Mouse (Mus musculus): Measurements from ENCODE around the gene Kdm4b. TPM values are rescaled to one million over a fixed set of nuclear protein-coding genes. Genes with fewer than 3 reads are reported as not detected.

Gene Kdm4b
- polyA plus RNA-seq, 1 experiment from 2014 or later = 53.5 TPM

DNA sequence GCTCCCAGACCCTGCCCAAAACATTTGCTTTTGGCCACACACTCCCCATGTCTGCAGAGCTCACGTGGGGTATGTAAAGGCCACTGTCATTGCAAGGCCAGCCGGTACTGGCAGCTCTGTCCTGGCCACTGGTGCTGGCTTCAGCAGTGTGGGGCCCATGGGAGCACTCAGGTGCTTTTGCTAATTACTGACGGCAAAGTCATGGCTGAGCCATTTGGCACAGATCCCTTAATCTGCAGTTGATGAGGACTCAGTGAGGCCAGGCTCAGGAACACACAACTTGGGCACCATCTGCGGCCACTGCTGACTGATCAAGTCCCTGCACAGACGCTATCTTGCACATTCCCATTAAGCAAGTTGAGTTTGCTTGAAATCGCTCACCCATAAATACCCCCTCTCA lies 59.0 kb downstream of the Kdm4b start:
- Histone ChIP-seq H3K4me2 (ENCODE audit: low read length) (no peak overlapping the region), H3K9ac (ENCODE audit: low read depth, low read length) (no peak overlapping the region), H3K36me3 (ENCODE audit: control insufficient read depth, insufficient read depth, low read length) (peaks cover 29% of the 10 kb centered on the region), H3K9me3 (ENCODE audit: control insufficient read depth, low read length) (no peaks in the 10 kb centered on the region), H3K4me3 (ENCODE audit: low read length) (no peak overlapping the region), H3K27ac (ENCODE audit: low read depth, low read length) (no peak overlapping the region), H3K4me1 (ENCODE audit: control insufficient read depth, insufficient read depth, low read depth, low read length) (peaks cover 19% of the 10 kb centered on the region), H3K27me3 (replicated peaks; ENCODE audit: control insufficient read depth, insufficient read depth, low read length) (no peaks in the 10 kb centered on the region)
- 46% methylated on average over 6 of the region's 6 CpGs for WGBS
- peak; percentile 24; the same call in 1 of the 2 replicates for ATAC-seq

DNA sequence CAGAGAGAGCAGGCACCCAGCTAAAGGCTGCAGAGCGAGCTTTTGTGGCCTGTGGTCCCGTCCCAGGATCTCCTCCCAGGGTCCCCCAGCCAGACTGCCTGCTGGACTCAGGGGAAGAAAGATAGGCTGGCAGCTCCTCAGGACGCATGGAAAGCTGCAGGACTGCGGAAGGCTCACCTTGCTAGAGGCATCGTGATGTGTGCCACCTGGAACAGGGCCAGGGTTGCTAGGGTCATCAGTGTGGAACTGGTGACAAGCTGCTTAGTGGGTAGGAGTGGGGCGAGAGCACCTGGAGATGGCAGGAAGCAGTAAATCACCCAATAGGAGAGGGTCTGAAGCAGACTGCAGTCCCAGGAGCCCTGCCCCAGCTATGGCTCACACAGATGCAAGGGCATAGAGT lies 61.8 kb downstream of the Kdm4b start:
- Histone ChIP-seq H3K27ac (ENCODE audit: low read depth, low read length) (no peak overlapping the region), H3K9me3 (ENCODE audit: control insufficient read depth, low read length) (no peaks in the 10 kb centered on the region), H3K36me3 (ENCODE audit: control insufficient read depth, insufficient read depth, low read length) (peaks cover 32% of the 10 kb centered on the region), H3K27me3 (replicated peaks; ENCODE audit: control insufficient read depth, insufficient read depth, low read length) (no peaks in the 10 kb centered on the region), H3K4me3 (ENCODE audit: low read length) (no peak overlapping the region), H3K9ac (ENCODE audit: low read depth, low read length) (no peak overlapping the region), H3K4me2 (ENCODE audit: low read length) (no peak overlapping the region), H3K4me1 (ENCODE audit: control insufficient read depth, insufficient read depth, low read depth, low read length) (no peaks in the 10 kb centered on the region; the same call in 1 of the 2 replicates)
- no peak for ATAC-seq
- 73% methylated on average over 6 of the region's 6 CpGs for WGBS

DNA sequence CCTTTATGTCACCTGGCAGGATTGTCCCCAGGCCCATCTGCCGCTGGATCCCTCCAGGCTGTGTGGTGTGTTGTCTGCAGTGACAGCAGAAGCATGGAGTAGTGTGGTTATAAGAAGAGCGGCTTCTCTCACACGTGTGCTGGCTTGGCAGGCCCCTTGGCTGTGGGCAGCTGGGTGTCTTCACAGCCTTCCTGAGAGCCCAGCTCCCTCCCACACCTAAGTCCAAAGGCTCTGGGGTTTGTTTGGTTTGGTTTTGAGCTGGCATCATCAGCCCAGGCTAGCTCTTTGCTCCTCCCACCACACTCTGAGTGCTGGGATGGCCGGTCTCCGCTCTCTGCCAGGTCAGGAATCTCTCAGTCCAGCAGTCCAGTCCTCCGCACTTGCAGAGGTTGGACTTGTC lies 67.4 kb downstream of the Kdm4b start:
- H3K4me1 ChIP-seq (ENCODE audit: control insufficient read depth, insufficient read depth, low read depth, low read length) = no peaks in the 10 kb centered on the region
- no peak for ATAC-seq
- H3K4me2 ChIP-seq (ENCODE audit: low read length) = no peak overlapping the region
- H3K36me3 ChIP-seq (ENCODE audit: control insufficient read depth, insufficient read depth, low read length) = peaks cover 51% of the 10 kb centered on the region
- H3K27ac ChIP-seq (ENCODE audit: low read depth, low read length) = no peak overlapping the region
- no peaks in the 10 kb centered on the region for H3K9me3 ChIP-seq (ENCODE audit: control insufficient read depth, low read length)
- no peak overlapping the region for H3K4me3 ChIP-seq (ENCODE audit: low read length)
- H3K27me3 ChIP-seq (replicated peaks; ENCODE audit: control insufficient read depth, insufficient read depth, low read length) = no peaks in the 10 kb centered on the region
- H3K9ac ChIP-seq (ENCODE audit: low read depth, low read length) = no peak overlapping the region
- WGBS = 95% methylated on average over 6 of the region's 6 CpGs

DNA sequence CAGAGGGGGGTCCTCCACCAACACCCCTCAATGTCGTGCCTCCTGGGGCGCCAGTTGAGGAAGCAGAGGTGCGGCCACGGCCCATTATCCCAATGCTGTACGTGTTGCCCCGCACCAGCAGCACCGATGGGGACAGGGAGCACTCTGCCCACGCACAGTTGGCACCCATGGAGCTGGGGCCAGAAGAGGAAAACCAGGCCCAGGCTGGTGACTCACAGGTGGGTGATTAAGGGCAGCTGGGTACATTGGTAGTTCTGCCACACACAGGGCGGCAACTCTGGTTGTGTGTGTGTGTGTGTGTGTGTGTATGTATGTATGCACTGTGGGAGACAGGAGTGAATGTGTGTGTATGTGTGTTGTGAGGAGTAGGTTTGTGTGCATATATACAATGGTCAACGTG lies 68.0 kb downstream of the Kdm4b start:
- WGBS = 94% methylated on average over 10 of the region's 10 CpGs
- Histone ChIP-seq H3K4me3 (ENCODE audit: low read length) (no peak overlapping the region), H3K27ac (ENCODE audit: low read depth, low read length) (no peak overlapping the region), H3K9me3 (ENCODE audit: control insufficient read depth, low read length) (no peaks in the 10 kb centered on the region), H3K9ac (ENCODE audit: low read depth, low read length) (no peak overlapping the region), H3K4me1 (ENCODE audit: control insufficient read depth, insufficient read depth, low read depth, low read length) (no peaks in the 10 kb centered on the region), H3K4me2 (ENCODE audit: low read length) (no peak overlapping the region), H3K36me3 (ENCODE audit: control insufficient read depth, insufficient read depth, low read length) (peaks cover 46% of the 10 kb centered on the region), H3K27me3 (replicated peaks; ENCODE audit: control insufficient read depth, insufficient read depth, low read length) (no peaks in the 10 kb centered on the region)
- ATAC-seq = no peak

DNA sequence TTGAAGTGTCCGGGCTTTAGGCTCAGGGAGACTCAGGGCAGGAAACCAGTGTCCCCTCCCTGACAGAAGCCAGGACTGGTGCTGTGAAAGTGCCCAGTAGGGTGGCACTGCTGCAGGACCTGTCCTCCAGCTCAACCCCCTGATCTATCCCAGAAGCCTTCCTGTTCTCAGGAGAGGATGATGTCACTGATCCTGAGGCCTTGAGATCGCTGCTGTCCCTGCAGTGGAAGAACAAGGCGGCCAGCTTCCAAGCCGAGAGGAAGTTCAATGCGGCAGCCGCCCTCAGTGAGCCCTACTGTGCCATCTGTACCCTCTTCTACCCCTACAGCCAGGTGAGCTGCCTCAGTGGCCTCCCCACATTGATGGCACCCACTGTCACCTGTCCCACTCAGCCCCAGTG lies 70.2 kb downstream of the Kdm4b start:
- 90% methylated on average over 6 of the region's 6 CpGs for WGBS
- no peak for ATAC-seq
- Histone ChIP-seq H3K4me2 (ENCODE audit: low read length) (no peak overlapping the region), H3K4me1 (ENCODE audit: control insufficient read depth, insufficient read depth, low read depth, low read length) (peaks cover 3% of the 10 kb centered on the region; the same call in 1 of the 2 replicates), H3K4me3 (ENCODE audit: low read length) (no peak overlapping the region), H3K9ac (ENCODE audit: low read depth, low read length) (no peak overlapping the region), H3K27me3 (replicated peaks; ENCODE audit: control insufficient read depth, insufficient read depth, low read length) (no peaks in the 10 kb centered on the region), H3K9me3 (ENCODE audit: control insufficient read depth, low read length) (no peaks in the 10 kb centered on the region), H3K36me3 (ENCODE audit: control insufficient read depth, insufficient read depth, low read length) (peaks cover 58% of the 10 kb centered on the region), H3K27ac (ENCODE audit: low read depth, low read length) (no peak overlapping the region)

DNA sequence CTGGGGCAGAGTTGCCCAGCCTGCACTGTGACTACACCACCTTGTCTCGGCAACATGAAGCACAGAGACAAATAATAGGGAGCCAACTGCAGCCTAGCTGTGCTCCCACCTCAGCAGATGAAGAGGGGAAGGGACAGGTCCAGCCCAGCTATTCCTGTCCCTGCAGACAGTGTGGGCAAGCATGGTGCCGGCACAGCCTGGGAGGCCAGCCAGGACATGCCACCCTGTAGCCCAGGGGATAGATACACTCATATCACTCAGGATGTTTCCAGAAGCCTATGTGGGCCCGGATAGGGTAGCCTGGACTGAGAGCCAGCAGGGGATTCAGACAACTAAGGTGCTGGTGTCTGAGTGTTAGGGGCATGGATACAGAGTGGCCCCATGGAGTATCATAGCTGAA lies 74.4 kb downstream of the Kdm4b start:
- no peak overlapping the region for H3K4me2 ChIP-seq (ENCODE audit: low read length)
- peaks cover 3% of the 10 kb centered on the region; the same call in 1 of the 2 replicates for H3K4me1 ChIP-seq (ENCODE audit: control insufficient read depth, insufficient read depth, low read depth, low read length)
- peaks cover 62% of the 10 kb centered on the region for H3K36me3 ChIP-seq (ENCODE audit: control insufficient read depth, insufficient read depth, low read length)
- no peak overlapping the region for H3K27ac ChIP-seq (ENCODE audit: low read depth, low read length)
- WGBS = 90% methylated on average over 3 of the region's 3 CpGs
- H3K9ac ChIP-seq (ENCODE audit: low read depth, low read length) = no peak overlapping the region
- H3K9me3 ChIP-seq (ENCODE audit: control insufficient read depth, low read length) = no peaks in the 10 kb centered on the region
- H3K27me3 ChIP-seq (replicated peaks; ENCODE audit: control insufficient read depth, insufficient read depth, low read length) = no peaks in the 10 kb centered on the region
- no peak overlapping the region for H3K4me3 ChIP-seq (ENCODE audit: low read length)
- ATAC-seq = no peak

DNA sequence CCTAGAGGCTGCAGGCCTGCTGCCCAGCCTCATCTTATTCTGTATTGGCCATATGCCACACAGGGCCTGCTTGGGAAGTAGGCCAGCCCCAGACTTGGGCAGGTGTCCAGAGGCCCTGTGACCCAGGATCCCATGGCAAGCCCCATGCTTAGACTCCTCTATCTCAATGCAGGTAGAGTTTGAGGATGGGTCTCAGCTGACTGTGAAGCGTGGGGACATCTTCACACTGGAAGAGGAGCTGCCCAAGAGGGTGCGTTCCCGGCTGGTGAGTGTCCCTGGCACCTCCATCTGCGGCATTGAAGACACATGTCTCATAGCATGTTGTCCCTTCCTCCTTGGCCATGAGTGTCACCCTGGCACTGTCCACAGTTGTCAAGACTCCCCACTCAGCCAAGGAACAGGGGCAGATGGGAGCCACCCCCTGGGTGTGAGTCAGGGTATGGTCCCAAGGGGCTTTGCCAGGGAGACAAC lies 75.2 kb downstream of the Kdm4b start:
- Histone ChIP-seq H3K27me3 (replicated peaks; ENCODE audit: control insufficient read depth, insufficient read depth, low read length) (no peaks in the 10 kb centered on the region), H3K36me3 (ENCODE audit: control insufficient read depth, insufficient read depth, low read length) (peaks cover 57% of the 10 kb centered on the region), H3K9me3 (ENCODE audit: control insufficient read depth, low read length) (no peaks in the 10 kb centered on the region), H3K4me1 (ENCODE audit: control insufficient read depth, insufficient read depth, low read depth, low read length) (peaks cover 3% of the 10 kb centered on the region; the same call in 1 of the 2 replicates), H3K4me2 (ENCODE audit: low read length) (no peak overlapping the region), H3K9ac (ENCODE audit: low read depth, low read length) (no peak overlapping the region), H3K27ac (ENCODE audit: low read depth, low read length) (no peak overlapping the region), H3K4me3 (ENCODE audit: low read length) (no peak overlapping the region)
- WGBS = 98% methylated on average over 4 of the region's 4 CpGs
- no peak for ATAC-seq

DNA sequence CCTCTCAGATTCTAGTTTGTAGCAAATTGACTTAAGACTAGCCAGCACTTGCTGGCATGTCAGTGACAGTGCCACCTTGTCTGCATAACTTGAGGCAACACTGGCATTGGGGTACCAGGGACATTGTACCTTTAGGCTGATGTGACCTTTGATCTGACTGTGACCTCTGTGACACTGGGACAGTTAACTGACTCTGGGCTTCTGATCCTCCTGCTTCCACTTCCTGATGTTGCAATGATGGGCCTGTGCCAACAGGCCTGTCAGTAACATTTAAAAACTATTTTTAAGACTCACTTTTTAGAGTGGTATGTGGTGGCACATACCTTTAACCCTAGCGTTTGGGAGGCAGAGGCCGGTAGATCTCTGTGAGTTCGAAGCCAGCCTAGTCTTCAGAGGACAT lies 79.5 kb downstream of the Kdm4b start:
- ATAC-seq = no peak
- H3K27me3 ChIP-seq (replicated peaks; ENCODE audit: control insufficient read depth, insufficient read depth, low read length) = no peaks in the 10 kb centered on the region
- H3K36me3 ChIP-seq (ENCODE audit: control insufficient read depth, insufficient read depth, low read length) = peaks cover 27% of the 10 kb centered on the region
- no peak overlapping the region for H3K9ac ChIP-seq (ENCODE audit: low read depth, low read length)
- WGBS = 92% methylated on average over 3 of the region's 3 CpGs
- H3K4me3 ChIP-seq (ENCODE audit: low read length) = no peak overlapping the region
- H3K4me1 ChIP-seq (ENCODE audit: control insufficient read depth, insufficient read depth, low read depth, low read length) = peaks cover 32% of the 10 kb centered on the region
- 0 out of 2 replicates have a peak overlapping the region, but pooled peaks have one; percentile 10 for H3K27ac ChIP-seq (ENCODE audit: low read depth, low read length)
- H3K4me2 ChIP-seq (ENCODE audit: low read length) = no peak overlapping the region
- no peaks in the 10 kb centered on the region for H3K9me3 ChIP-seq (ENCODE audit: control insufficient read depth, low read length)

DNA sequence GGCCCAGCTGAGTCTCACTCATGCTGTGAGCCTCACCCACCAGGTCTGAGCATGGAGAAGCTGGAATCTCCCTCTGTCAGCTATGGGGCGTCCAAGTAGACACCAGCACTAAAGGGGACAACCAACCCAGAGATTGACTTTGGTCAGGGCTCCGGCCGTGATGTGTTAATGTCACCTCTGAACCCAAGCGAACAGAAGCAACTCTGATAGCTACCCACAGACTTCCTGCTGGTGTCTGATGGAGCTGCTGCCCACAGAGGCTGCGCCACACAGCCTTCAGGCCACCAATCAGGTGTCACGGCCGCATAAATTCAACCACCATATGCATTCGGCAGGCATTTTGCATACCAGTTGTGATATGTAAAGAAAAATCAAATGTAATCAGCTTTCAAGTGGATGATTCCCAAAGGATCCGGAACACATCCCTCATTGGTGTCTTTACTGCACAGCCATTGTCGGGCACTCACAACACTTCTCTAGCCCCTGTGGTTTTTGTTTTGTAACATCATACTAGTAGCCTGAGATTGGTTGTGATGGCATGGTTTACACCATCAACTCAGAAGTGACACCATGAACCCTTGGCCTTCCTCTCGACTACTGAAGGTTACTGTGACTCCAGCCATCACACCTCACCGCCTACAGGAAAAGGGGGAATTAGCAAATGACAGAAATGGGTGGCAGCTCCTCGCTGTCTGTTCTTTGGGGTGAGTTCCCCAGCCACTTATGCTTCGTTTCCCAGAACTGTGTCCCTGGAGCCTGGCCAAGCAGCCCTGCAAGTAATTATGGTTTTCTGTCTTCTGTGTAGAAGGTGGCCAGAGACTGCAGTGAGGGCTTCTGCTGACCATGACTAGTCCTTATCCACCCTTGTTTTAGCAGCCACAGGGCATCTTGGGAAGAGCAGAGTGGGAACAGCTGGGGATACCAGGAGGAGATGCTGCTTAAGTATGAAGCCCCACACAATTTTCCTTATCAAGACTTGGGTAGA lies 80.3 kb downstream of the Kdm4b start:
- peaks cover 25% of the 10 kb centered on the region for H3K36me3 ChIP-seq (ENCODE audit: control insufficient read depth, insufficient read depth, low read length)
- no peak for ATAC-seq

More for the DNA sequence above, 80.3 kb downstream of the Kdm4b start:
- Histone ChIP-seq H3K27me3 (replicated peaks; ENCODE audit: control insufficient read depth, insufficient read depth, low read length) (no peaks in the 10 kb centered on the region), H3K4me1 (ENCODE audit: control insufficient read depth, insufficient read depth, low read depth, low read length) (peaks cover 29% of the 10 kb centered on the region), H3K9me3 (ENCODE audit: control insufficient read depth, low read length) (no peaks in the 10 kb centered on the region), H3K9ac (ENCODE audit: low read depth, low read length) (no peak overlapping the region), H3K4me2 (ENCODE audit: low read length) (no peak overlapping the region), H3K27ac (ENCODE audit: low read depth, low read length) (peak overlapping the region; percentile 74), H3K4me3 (ENCODE audit: low read length) (no peak overlapping the region)
- 76% methylated on average over 14 of the region's 14 CpGs for WGBS

Measured in hindbrain, embryonic 16.5 days (tissue).